Mouse (Mus musculus) neural tube, embryonic 14.5 days (tissue): ENCODE measurements around the gene Cdk9. TPM values are rescaled to one million over a fixed set of nuclear protein-coding genes. Genes with fewer than 3 reads are reported as not detected.

ENCODE experiments used
- ATAC-seq: fragments of 200-750 bp; cut with Nextera tagmentation; 2 replicates; pipeline ENCODE4 v1.8.0; 2017; ENCODE audit warnings: low read depth, mild to moderate bottlenecking, moderate TSS enrichment, moderate library complexity
- H3K27ac ChIP-seq: fragments of 300-500 bp; sonication (generic); 2 replicates; pipeline ENCODE4 v1.5.1; 2014; ENCODE audit warnings: low read depth, mild to moderate bottlenecking, control low read depth, low read length, moderate library complexity, mixed read lengths
- H3K27me3 ChIP-seq: fragments of 300-500 bp; sonication (generic); 2 replicates; pipeline ENCODE4 v1.6.1; 2014; ENCODE audit warnings: low read length; ENCODE audit not compliant: control insufficient read depth, insufficient read depth
- H3K36me3 ChIP-seq: fragments of 300-500 bp; sonication (generic); 2 replicates; pipeline ENCODE4 v1.6.1; 2014; ENCODE audit warnings: low read length, mixed read lengths; ENCODE audit not compliant: control insufficient read depth, insufficient read depth
- H3K4me1 ChIP-seq: fragments of 300-500 bp; sonication (generic); 2 replicates; pipeline ENCODE4 v1.6.1; 2014; ENCODE audit warnings: low read length; ENCODE audit not compliant: control insufficient read depth, insufficient read depth
- H3K4me2 ChIP-seq: fragments of 300-500 bp; sonication (generic); 2 replicates; pipeline ENCODE4 v1.6.1; 2014; ENCODE audit warnings: mild to moderate bottlenecking, low read depth, low read length, control low read depth
- H3K4me3 ChIP-seq: fragments of 300-500 bp; sonication (generic); 2 replicates; pipeline ENCODE4 v1.5.1; 2014; ENCODE audit warnings: low read depth, low read length, control low read depth, mixed read lengths
- H3K9ac ChIP-seq: fragments of 300-500 bp; sonication (generic); replicated peaks from 2 replicates; pipeline ENCODE4 v1.6.1; 2014; ENCODE audit warnings: low read depth, mild to moderate bottlenecking, control low read depth, low read length, mixed read lengths
- H3K9me3 ChIP-seq: fragments of 300-500 bp; sonication (generic); 2 replicates; pipeline ENCODE4 v1.6.1; 2016; ENCODE audit warnings: low read length; ENCODE audit not compliant: control insufficient read depth
- WGBS: fragments of 180-500 bp; shearing (Covaris S2); extraction: QIAGEN DNeasy Blood & Tissue Kit; methylation state at CpG from one replicate; pipeline ENCODE4 v1.1.7; 2014; 5-methylcytosine and 5-hydroxymethylcytosine counted together
- polyA plus RNA-seq: library from polyadenylated mRNA; unstranded; fragments of >200 nt; fragmentation: Nextera tagmentation; extraction: Ambion mirVana; gene quantifications from 2 replicates; pipeline ENCODE4 v1.2.1, GENCODE M21; 2014

Cdk9 gene
- polyA plus RNA-seq, 1 experiment from 2014 or later = 57.5 TPM

DNA sequence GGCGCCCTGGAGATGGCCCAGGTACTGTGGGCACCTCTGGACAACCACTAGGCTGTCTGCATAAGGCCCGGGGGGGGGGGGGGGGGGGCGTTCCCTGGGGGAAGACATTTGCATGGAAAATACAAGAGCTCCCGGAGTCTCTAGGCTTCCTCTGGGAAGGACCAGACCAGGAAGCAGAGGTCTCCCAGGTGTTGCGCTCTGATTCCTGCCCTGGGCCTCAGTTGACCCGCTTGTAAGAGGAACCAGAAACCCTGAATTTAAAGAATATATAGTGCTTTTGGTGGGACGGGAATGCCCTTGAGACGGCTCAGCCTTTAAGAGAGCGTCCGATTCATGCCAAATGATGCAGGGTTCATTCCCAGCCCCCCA, 38.8 kb upstream of the Cdk9 start:
- Histone ChIP-seq H3K9ac (0 out of 2 replicates have a peak overlapping the region, but pooled peaks have one; percentile 32), H3K36me3 (peaks cover 56% of the 10 kb centered on the region), H3K9me3 (no peaks in the 10 kb centered on the region), H3K27me3 (no peaks in the 10 kb centered on the region), H3K27ac (no peak overlapping the region), H3K4me2 (peak overlapping the region; percentile 32), H3K4me1 (0 out of 2 replicates have a peak, but pooled peaks cover 17% of the 10 kb centered on the region), H3K4me3 (peak overlapping the region; percentile 9; the same call in 1 of the 2 replicates)
- 17% methylated on average over 8 of the region's 10 CpGs for WGBS
- ATAC-seq = no peak

DNA sequence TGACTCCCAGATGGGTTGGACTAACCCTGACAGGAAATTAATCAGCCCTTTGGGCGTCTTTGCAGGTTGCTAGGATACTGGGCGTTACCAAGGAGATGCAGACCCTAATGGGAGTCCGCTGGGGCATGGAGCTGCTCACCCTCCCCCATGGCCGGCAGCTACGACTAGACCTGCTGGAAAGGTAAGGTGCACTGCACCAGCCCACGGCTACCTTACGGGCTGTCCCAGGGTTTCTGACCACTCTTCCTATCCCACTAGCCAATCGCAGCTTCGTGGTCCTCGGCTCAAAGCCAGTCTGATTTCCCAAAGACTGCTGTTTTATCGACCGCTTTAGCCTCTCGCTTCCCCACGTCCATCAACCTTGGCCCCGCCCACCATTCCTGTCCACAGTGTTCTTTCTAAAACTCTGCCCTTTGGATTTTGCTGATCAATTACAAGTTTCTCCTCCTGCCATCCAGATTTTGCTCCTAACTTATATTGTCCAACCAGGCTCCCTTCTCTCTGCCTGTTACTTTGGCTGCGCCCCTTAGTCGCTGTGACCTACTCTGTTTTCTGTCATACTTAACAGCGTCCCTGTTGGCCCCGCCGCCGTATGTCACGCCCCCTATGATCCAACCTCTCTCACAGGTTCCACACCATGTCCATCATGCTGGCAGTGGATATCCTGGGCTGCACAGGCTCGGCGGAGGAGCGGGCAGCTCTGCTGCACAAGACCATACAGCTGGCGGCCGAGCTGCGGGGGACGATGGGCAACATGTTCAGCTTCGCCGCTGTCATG, 38.2 kb upstream of the Cdk9 start:
- 11% methylated on average over 31 of the region's 31 CpGs for WGBS
- Histone ChIP-seq H3K9ac (0 out of 2 replicates have a peak overlapping the region, but pooled peaks have one; percentile 32), H3K4me2 (peak overlapping the region; percentile 32), H3K27ac (no peak overlapping the region; the same call in 1 of the 2 replicates), H3K4me3 (peak overlapping the region; percentile 9; the same call in 1 of the 2 replicates), H3K4me1 (0 out of 2 replicates have a peak, but pooled peaks cover 17% of the 10 kb centered on the region), H3K9me3 (no peaks in the 10 kb centered on the region), H3K27me3 (no peaks in the 10 kb centered on the region), H3K36me3 (peaks cover 61% of the 10 kb centered on the region)
- ATAC-seq = peak; percentile 77

DNA sequence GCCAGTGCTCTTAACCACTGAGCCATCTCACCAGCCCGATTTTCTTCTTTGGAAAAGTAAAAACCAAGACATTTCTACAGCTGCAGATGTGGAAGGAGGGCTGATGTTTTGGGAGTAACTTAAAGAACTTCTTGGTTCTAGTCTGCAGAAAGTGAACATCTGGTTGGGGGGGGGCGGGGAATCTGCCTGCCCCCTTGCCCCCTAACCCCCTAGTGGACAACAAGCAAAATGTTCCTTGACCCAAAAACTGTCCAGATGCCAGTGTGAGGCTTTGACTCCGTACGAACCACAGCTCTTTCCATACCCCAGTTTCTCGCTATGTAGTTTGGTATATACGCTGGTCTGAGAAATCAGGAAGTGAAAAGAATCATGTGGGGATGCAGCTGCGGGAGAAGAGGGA, 37.3 kb upstream of the Cdk9 start:
- H3K27me3 ChIP-seq = no peaks in the 10 kb centered on the region
- H3K9me3 ChIP-seq = no peaks in the 10 kb centered on the region
- 0 out of 2 replicates have a peak, but pooled peaks cover 17% of the 10 kb centered on the region for H3K4me1 ChIP-seq
- no peak overlapping the region for H3K4me3 ChIP-seq
- H3K9ac ChIP-seq = no peak overlapping the region
- peaks cover 70% of the 10 kb centered on the region for H3K36me3 ChIP-seq
- peak overlapping the region; percentile 32; the same call in 1 of the 2 replicates for H3K4me2 ChIP-seq
- 74% methylated on average over 7 of the region's 7 CpGs for WGBS
- H3K27ac ChIP-seq = no peak overlapping the region
- no peak for ATAC-seq

- no peak for ATAC-seq
- H3K9me3 ChIP-seq = no peaks in the 10 kb centered on the region
- peaks cover 20% of the 10 kb centered on the region; the same call in 1 of the 2 replicates for H3K4me1 ChIP-seq
- no peak overlapping the region for H3K4me2 ChIP-seq
- H3K27me3 ChIP-seq = no peaks in the 10 kb centered on the region
- no peak overlapping the region for H3K9ac ChIP-seq
- H3K27ac ChIP-seq = no peak overlapping the region
- no peak overlapping the region for H3K4me3 ChIP-seq
- H3K36me3 ChIP-seq = peaks cover 64% of the 10 kb centered on the region
- 86% methylated on average over 16 of the region's 16 CpGs for WGBS
Observed at GRCm38 (mm10) chr2:32749082-32749481, 36.2 kb upstream of the Cdk9 start.

DNA sequence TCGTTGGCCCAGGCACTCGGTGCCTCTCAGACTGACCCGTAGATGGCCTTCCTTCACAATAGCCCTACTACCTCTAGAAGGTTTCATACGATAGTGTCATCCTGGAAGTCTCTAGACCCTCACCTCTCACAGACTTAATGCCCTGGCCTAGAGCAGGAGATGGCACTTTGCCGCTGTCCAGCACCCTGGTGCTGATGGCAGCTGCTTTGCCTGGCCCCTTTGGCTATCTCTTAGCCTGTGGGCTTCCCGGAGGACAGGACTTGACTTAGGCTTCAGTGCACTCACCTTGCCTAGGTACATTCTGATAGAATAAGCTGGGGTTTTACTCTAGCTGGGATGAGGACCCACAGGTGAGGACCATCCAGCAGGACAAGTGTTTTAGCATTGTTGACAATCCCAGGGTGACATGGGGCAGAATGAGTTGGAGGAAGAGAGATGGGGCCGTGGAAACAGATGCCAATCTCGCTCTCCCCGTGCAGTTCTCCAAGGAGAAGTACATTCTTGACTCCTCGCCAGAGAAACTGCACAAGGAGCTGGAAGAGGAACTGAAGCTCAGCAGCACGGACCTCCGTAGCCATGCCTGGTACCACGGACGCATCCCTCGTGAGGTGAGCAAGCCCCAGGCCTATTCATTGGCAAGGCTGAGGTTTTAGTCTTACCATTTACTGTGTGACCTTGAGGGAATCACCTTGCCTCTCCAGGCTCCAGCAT, 31.6 kb upstream of the Cdk9 start:
- 81% methylated on average over 15 of the region's 15 CpGs for WGBS
- ATAC-seq = no peak
- peaks cover 43% of the 10 kb centered on the region for H3K36me3 ChIP-seq
- no peak overlapping the region for H3K4me2 ChIP-seq
- H3K9me3 ChIP-seq = no peaks in the 10 kb centered on the region
- H3K27ac ChIP-seq = no peak overlapping the region
- no peak overlapping the region for H3K4me3 ChIP-seq
- no peaks in the 10 kb centered on the region for H3K27me3 ChIP-seq
- H3K9ac ChIP-seq = no peak overlapping the region
- peaks cover 19% of the 10 kb centered on the region for H3K4me1 ChIP-seq

DNA sequence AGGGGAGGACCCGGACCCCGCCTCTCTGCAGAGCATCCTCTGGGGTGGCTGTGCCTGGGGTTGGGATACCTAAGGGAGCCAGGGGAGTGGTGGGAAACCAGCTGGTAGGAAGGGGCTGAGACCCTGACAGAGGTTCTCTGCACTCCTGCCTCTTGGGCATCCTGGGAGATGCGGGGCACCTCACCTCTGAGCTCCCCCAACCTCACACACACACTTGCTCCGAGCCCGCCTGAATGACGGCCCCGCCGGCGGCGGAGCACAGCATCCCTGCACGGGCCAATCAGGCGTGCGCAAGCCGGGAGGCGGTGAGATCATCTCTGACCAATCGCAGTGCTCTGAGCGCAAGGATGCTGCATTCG, 29.3 kb upstream of the Cdk9 start:
- H3K9me3 ChIP-seq = no peaks in the 10 kb centered on the region
- peaks cover 22% of the 10 kb centered on the region for H3K36me3 ChIP-seq
- H3K27ac ChIP-seq = peak overlapping the region; percentile 86
- peak overlapping the region; percentile 90 for H3K9ac ChIP-seq
- H3K4me3 ChIP-seq = peak overlapping the region; percentile 77
- peak; percentile 94 for ATAC-seq
- 11% methylated on average over 18 of the region's 18 CpGs for WGBS
- H3K27me3 ChIP-seq = no peaks in the 10 kb centered on the region
- peak overlapping the region; percentile 72 for H3K4me2 ChIP-seq
- peaks cover 19% of the 10 kb centered on the region for H3K4me1 ChIP-seq

GRCm38 (mm10) chr2:32741273-32742172, 28.6 kb upstream of the Cdk9 start:
- peak overlapping the region; percentile 77 for H3K4me3 ChIP-seq
- no peaks in the 10 kb centered on the region for H3K27me3 ChIP-seq
- WGBS = 3% methylated on average over 48 of the region's 58 CpGs
- no peaks in the 10 kb centered on the region for H3K9me3 ChIP-seq
- peak; percentile 63 for ATAC-seq
- peaks cover 16% of the 10 kb centered on the region for H3K36me3 ChIP-seq
- peak overlapping the region; percentile 72 for H3K4me2 ChIP-seq
- H3K4me1 ChIP-seq = peaks cover 19% of the 10 kb centered on the region
- peak overlapping the region; percentile 86 for H3K27ac ChIP-seq
- H3K9ac ChIP-seq = peak overlapping the region; percentile 90

DNA sequence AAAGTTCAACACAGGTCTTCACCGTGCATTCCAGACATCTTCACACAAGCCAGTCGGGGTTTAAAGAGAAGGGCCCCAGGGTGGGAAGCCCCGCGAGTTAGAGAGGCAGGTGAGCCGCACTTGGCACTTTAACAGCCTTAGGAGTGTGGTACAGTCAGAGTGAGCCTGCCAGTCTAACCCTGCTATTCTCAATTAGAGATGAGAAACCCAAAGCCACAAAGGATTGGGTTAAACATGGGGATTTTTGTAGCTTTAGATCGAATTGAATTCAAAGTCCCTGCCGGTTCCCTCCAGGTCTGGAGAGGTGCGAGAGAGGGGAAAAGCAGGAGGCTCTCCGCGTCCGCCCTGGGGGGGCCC, 28.0 kb upstream of the Cdk9 start, which contains the start of gene 6330409D20Rik:
Gene 6330409D20Rik (minus strand): TSS at position 101 of the 357 bp plus-strand sequence.
- no peak for ATAC-seq
- peak within 1 kb of the TSS; percentile 86 for H3K27ac ChIP-seq

More for the DNA sequence above, 28.0 kb upstream of the Cdk9 start, which contains the start of gene 6330409D20Rik:
- Histone ChIP-seq H3K36me3 (peaks cover 10% of the 10 kb centered on the region), H3K27me3 (no peaks in the 10 kb centered on the region), H3K4me2 (peak within 1 kb of the TSS; percentile 72), H3K4me3 (peak within 1 kb of the TSS; percentile 77), H3K4me1 (peaks cover 19% of the 10 kb centered on the region), H3K9ac (peak within 1 kb of the TSS; percentile 90), H3K9me3 (no peaks in the 10 kb centered on the region)
- WGBS = 5% methylated on average over 11 of the region's 11 CpGs
